Mouse (Mus musculus) gastrocnemius, adult 8-10 months (tissue): ENCODE measurements around the gene Tmem88b. TPM values are rescaled to one million over a fixed set of nuclear protein-coding genes. Genes with fewer than 3 reads are reported as not detected.
"Not testable (repeated sequence)": the region's sequence is repeated elsewhere in the genome, so short reads cannot be mapped to it uniquely, and the experiment has no call there.

Experiments
- DNase-seq, 2 experiments: peaks; one replicate each; pipeline ENCODE4 v3.0.0; 2022; ENCODE audit warnings: low spot score in 2 of 2
- total RNA-seq, 4 experiments: library from RNA; stranded (reverse); gene quantifications; 2 replicates each; pipeline ENCODE4 v1.2.4; 2022

Gene Tmem88b
- total RNA-seq, 4 experiments from 2014 or later = 0.21 to 0.72 (median 0.31) TPM

DNA sequence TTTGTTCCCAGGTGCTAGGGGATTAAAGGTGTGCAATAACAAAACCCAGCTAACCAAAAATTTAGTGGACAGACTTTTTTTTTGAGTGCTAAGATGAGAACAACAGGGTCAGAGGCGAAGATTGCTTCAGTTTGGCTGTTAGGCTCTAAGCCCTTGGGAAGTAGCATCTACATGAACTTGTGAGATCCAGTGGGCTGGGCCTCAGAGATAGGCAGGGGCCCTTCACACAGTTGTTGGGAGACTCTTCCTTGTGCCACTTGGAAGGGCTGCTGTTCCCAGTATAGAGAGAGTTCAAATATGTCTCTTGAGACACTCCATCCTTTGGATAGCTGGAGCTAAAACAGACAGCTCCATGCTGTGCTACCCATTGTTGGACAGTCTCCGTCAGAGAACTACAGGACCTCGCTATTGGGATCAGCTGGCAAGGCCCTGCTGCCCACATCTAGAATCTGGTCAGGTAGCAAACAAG is 4.4 kb upstream of the Tmem88b start, which contains the start of gene Ankrd65:
Ankrd65 (plus strand) TSS at position 419 of the 469 bp plus-strand sequence.
- no peak for DNase-seq

DNA sequence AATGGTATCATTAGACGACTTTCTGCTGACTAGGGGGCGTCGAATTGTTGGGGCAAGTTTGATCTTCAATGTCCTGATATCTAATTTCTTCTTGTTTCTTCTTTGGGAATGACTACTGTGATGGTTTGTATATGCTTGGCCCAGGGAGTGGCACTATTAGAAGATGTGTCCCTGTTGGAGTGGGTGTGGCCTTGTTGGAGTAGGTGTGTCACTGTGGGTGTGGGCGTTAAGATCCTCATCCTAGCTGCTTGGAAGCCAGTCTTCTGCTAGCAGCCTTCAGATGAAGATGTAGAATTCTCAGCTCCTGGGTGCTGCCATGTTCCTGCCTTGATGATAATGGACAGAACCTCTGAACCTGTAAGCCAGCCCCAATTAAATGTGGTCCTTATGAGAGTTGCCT is 3.2 kb upstream of the Tmem88b start:
- not testable (repeated sequence) for DNase-seq

DNA sequence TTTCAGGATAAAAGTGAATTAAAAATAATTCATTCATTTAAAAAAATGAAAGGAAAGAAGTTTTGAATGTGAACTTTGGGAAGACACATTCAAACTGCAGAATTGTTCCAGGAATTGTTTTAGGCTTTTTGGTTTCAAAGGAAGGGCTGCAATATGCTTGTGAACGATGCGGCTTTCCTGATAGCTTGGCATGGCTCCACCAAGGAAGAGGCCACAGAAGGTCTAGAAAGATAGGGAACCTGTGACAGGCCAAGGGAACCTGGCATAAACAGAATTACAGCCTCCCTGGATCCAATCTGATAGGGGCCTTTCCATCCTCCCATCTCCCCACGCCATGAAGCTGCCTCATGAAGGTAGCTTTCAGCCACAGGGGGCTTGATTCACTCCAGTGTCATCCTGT is 2.6 kb upstream of the Tmem88b start:
- DNase-seq = no peak

DNA sequence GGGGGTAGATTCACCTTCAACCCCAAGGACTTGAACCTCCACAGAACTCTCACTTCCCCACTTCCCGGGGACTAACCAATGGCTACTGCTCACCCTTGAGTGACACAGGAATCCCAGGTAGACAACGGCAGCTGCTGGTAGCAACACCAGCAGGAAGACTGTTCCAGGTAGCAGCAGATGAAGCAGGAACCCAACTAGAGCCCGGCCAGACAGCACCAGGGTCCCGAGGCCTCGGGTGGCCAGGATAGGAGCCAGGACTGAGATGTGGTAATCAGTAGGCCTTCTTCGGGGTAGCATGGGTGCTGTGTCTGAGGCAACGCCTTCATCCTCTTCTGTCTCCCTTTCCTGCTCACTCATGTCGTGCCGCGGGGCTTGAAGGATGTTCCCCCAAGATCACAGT is 428 bp downstream of the Tmem88b start:
- DNase-seq = no peak

DNA sequence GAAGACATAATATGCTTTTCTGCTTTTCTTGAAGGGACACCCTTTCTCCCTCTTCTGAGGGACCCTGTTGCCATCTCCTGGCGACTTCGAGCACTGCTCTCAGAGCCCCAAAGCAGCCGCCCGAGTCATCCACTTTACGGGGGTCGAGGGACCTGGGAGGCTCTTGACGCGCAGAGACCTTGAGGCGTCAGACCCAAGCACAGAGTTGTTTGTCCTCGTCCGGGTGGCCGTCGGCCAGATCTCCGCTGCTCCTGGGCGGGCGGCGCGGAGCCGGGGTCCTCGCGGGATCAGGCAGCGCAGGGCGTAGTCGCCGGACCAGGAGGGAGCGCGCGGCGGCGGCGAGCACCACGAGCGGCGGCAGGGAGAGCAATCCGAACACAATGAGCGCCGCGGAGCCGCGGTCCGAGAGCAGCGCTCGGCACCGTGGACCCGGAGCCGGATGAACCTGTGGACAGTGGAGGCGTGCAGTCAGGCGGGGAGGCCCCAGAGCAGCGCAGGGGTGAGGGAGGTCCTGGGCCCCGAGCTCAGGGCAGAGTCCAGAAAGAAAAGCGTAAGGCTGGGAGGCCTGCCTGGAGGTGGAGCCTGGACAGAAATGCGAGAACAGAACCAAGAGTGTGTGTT is 1.5 kb downstream of the Tmem88b start:
- peak; percentile 70 to 76 for DNase-seq

DNA sequence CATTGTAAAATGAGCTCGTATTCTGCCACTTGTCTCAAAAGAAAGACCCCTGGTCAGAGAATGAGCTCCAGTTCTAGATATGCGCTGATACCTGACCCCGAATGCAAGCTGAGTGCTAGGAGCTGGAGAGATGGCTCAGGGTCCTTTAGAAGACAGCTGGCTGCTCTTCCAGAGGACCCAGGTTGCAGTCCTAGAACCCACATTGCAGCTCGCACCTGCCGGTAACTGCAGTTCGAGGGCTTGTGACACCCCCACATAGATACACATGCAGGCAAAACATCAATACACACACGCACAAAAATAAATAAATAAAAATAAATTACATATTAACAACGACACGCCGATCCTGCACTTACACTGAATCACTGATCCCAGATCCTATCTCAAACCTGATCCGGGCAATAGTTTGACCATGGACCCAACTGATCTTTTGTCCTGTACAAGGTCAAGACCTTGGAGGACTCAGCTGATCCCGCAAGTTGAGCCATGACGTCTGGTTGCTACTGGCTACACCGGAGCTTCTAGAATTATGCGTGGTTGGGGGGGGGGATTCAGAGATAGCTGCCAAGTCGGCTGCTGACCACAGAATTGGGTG is 2.1 kb downstream of the Tmem88b start:
- DNase-seq = no peak

DNA sequence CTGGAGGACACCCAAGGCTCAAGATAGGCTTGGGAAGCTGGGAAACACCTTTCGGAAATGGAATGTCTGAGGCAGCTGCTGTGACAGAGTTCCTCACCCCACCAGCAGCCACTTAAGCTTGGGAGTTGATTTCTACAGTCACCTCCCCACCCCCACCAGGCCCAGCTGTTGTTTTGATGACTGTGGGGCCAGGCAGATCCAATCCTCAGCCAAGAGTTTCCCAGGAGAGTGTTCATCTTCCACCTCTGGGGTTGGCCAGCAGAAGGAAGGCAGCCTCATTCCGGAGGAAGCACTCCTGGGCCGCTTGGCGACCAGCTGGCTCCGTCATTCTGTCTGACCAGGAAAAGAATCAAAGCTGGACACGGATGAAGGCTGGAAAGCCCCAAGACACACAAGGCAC is 4.8 kb downstream of the Tmem88b start:
- DNase-seq = peak; percentile 91 to 92

DNA sequence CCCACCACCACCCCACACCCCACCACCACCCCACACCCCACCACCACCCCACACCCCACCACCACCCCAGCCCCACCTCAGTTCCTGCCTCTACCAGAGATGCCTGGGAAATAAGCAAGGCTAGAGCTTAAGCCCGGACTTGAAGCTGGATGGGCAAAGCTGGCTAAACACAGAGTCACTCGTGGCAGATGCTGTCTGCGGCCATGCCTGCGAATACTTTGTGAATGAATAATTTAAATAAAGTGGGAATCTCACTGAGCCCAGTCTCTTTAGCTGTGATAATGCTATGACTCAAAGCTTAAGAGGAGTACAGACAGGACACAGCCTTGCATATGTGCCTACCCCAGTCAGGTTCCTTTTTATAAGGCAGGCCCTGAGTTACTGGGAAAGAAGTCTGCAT is 6.2 kb downstream of the Tmem88b start:
- no peak for DNase-seq

DNA sequence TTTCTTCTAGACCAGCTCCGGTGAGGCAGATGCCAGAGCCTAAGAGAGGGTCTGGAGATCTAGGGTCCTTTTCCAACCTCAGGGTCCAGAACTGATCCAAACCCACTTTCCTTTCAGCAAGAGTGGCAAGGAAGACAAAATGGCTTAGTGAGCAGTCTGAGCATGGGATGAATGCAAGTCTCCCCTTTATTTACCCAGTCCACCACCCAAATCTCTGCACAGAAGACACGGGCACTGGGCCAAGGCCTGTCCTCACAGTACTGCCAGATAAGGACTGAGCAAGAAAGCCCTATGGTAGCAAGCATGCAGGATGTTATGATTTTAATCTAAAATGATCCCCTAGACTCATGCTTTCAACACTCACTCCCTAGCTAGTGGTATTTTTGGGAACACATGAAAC is 7.9 kb downstream of the Tmem88b start:
- no peak for DNase-seq

DNA sequence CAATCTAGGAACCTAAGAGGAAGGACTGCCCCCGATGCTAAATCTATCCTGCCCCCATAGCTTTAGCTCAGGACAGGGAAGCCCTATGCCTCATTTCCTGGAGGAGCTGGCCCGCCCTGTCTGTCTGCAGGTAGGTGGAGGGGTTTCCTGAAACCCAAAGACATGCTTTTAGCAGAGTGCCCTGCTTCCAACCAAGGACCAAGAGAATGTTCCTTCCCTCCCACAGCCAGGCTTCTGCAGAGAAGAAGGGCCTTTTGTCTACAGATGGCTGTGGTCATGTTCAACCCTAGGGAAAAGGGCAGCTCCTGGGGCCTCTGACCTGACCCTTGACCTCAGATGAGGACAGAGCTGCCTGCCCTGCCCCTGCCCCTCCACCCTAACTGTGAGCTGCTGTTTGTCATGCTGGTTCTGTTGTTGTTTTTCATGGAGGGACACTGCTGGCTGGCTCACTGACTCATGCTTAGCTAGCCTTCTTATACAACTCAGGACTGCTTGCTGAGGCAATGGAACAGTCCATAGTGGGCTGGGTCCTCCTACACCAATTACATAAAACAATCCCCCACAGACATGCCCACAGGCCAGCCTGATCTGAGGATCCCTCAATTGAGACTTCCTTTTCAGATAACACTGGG is 8.9 kb downstream of the Tmem88b start:
- DNase-seq = no peak

DNA sequence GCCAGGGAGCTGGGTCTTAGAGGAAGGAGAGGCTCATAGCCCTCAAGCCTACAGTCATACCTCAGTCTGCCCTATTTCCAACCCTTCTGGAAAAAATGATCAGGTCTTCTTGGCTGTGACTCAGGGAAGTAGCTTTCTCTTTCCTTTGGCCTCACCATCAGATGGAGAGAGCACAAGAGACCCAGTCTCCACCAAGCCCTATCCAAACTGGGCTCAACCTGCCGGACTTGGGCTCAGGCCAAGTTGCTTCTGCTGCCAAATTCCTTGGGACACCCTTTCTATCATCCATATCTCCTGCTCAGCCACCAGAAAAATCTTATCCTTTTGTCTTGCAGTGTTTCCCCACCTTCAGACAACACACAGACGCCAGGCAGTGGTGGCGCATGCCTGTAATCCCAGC is 9.8 kb downstream of the Tmem88b start:
- DNase-seq = peak in 1 of 2 experiments; percentile 28

DNA sequence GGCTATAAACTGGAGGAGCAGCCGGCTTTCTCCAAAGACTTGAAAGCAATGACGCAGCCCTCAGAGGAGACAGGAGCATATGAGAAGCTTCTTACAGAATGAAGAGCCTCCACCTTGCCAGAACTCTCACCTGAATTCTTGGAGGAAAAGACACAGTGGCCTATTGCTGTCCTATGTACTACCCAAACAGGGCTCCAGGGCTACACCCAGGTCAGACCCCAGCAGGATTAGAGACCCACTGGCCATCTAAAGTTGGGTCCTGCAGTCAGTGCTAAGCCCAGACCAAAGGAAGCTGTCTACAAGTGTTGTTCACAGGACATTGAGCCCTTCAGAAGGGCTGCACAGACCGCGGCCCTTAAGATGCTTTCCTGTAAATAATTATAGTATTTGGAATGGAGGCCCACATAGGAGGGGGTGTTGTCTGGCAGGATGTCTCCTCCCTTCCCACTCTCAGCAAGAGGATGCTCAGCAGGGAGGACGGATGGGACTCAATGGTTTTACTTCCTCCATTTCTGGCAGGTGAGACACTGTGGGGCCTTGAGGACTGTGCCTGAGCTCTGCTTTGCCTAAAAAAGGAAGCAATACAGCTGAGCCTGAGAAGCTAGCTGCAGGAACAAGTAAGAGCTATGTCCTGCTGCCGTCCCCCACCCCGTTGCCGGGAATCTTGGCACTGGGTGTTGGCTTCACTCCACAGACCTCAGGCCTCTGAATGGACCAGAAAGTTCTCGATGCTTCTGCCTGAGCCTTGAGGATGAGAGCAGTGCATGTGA is 10.5 kb downstream of the Tmem88b start:
- peak; percentile 45 to 61 for DNase-seq

DNA sequence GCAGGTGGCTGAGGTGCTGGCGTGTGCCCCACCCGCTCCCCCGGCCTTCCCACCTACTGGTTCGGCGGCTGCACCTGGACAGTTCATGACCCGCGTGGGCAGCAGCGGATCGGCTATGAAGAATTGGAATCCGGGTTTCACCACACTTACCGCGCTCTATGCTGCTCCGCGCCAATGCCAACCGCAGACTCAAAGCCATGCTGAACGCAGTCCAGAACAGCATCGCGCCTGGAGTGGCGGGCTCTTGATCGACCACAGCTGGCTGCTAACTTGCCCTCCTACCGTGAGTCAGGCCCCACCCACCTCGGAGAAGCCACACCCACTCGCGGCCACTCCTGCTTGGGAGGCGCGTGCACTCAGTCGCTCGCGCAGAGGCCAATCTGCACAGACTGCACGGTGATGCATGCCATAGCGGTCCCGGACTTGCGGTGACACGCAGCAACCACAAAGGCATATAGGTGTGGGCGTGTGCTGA is 11.4 kb downstream of the Tmem88b start, which contains the start of gene Vwa1:
Vwa1 (minus strand) TSS at position 419 of the 475 bp plus-strand sequence.
- peak; percentile 88 for DNase-seq

DNA sequence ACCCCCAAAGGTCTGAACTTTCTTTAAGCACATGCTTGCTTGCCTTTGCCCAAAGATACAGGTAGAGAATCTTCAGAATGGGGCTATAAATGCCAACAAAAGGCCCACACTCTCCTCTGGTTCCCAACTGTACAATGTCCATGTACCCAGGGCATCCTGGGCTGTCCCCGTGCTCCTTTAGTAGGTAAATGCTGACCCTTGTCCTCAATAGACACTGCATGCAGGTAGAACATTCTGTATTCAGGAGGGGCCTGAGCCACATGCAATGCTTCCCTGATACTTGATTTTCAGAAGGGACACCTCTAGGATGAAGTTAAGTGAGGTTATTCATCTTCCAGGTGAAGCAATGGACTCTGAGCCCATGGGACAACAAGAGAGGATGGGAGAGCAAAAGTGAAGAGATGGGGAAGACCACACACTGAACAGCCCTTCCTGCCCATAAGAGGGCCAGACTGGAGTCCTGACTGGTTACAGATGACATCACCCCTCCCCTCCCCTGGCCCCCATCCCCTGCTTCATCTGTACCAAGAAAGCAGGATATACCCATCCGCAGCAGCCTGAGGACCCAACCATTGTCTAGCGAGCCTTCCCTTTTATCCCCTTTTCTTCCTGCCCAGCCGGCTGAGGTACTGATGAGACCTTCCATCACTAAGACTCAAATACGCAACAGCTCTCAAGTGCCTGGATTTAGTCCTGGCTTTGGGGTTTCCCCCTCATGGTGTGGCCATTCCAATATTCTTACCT is 12.2 kb downstream of the Tmem88b start:
- no peak for DNase-seq

DNA sequence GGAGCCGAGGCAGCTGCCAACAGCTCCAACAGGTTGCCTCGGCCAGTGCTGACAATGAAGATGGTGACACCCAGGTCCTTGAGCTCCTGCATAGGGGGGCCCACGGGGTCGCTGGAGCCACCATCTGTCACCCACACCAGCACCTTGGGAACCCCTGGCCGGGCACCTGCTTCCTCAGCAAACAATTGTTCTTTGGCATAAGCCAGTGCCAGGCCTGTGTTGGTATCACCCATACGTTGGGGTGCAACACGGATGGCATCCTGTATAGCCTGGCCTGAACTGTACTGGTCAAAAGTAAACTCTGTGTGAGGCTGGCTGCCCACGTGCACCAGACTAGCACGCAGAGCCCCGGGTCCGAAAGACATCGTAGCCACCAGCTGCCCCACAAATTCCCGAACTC is 12.9 kb downstream of the Tmem88b start:
- no peak for DNase-seq

DNA sequence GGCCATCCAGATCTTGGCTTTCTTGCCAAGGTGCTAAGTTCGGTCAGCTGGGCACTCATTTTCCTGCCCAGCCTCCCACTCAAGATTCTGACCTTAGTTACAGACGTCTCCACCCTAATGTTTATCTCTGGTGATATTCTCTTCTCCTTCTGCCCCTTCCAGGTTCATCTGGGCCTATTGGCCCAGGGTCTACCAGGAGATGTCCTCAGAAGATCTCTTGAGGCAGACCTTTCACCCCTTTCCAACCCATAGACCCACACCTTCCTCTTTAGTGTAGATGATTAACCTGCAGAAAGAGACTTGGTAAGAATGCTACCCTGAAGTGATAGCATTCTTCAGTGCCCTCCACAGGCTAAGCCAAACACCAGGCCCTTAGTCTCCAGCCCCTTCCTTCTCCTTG is 14.0 kb downstream of the Tmem88b start:
- DNase-seq = no peak

DNA sequence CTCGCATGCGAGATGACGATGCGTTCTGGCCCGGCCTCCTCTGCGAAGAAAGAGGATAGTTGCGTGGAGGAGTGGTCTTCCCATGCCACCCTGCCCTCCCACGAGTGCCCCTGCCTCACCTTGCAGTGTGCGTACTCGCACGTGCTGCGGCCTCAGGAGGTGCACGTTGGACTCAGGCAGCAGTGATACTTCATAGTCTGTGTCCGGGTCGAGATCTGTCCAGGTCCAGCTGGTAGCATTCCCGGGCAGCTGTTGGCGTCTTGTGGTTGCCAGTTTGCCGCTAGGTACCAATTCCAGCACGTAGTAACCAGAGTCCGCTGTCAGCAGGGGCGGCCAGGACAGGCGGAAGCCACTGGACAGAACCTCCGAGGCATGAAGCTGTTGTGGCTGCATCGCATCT is 15.0 kb downstream of the Tmem88b start:
- peak; percentile 74 to 88 for DNase-seq

DNA sequence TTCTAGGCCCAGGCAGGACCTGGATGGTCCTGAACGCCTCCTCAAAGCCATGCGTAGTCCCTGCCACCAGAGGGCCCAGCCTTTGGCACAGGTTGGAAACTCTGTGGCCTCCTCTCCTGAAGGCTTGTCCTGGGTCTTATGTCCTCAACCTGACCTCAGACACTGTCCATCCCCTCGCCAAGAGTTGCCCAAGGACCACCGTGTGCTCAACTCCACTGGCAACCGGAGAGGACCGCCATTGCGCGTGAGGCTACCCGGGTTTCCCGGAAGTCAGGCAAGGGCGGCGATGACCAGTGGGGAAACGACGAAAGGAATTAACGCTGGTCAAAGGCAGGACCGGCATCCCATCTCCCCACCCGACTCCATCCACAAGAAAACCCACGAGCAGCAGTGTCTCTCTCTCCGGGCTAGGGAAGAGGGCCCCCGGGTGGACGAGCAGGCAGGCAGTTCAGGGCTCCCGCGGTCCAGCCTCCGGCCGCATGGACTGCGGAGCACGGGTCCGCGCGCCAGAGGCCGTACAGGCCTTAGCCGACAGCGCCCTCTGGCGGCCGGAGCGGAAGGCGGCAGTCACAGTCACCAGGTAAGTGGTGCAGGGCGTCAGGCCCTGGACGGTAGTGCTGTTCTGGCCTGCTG is 15.7 kb downstream of the Tmem88b start:
- DNase-seq = peak; percentile 86 to 91

DNA sequence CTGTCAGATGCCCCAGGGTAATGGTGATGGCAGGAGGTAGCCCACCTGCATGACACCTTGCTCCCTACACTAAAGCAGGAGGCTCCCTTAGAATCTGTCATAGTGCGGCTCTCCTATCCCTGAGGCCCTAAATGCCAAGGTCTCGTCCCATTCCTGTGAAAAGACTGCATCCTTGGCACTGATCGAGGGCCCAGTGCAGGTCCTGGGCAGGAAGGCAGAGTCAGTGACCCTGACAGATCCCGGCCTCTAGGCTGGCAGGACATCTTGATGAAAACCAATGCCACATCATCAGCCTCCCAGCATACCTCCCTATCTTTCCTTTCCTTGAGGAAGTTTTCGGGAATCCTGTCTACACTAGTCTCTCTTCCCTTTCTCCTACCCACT is 16.2 kb downstream of the Tmem88b start:
- DNase-seq = no peak

DNA sequence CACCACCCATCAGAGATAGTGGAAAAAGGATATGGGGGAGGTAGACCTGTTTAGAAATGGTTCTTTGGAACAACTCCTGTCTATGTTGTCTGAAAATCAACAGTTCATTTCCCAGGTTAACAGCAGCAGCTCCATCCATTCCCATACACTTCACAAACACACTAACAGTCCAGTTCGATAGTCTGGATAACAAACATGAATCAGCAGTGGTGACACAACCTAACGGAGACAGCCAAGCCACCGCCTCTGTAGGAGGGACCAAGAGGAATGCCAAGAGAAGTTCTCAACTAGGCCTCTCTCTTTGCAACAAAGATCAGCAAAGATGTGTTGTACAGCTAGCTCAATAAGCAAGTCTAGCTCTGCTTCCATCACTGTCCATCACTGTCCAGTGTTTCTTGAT is 23.3 kb downstream of the Tmem88b start:
- no peak for DNase-seq
